Mouse (Mus musculus) monocyte, adult 2 months (primary cell): Measurements from ENCODE around the gene Psmd14.

Source experiments
- DNase-seq, 2 experiments: peaks; one replicate each; pipeline ENCODE4 v3.0.0; 2022; ENCODE audit warnings: low spot score in 2 of 2, low read depth in 1 of 2

The Psmd14 gene

DNA sequence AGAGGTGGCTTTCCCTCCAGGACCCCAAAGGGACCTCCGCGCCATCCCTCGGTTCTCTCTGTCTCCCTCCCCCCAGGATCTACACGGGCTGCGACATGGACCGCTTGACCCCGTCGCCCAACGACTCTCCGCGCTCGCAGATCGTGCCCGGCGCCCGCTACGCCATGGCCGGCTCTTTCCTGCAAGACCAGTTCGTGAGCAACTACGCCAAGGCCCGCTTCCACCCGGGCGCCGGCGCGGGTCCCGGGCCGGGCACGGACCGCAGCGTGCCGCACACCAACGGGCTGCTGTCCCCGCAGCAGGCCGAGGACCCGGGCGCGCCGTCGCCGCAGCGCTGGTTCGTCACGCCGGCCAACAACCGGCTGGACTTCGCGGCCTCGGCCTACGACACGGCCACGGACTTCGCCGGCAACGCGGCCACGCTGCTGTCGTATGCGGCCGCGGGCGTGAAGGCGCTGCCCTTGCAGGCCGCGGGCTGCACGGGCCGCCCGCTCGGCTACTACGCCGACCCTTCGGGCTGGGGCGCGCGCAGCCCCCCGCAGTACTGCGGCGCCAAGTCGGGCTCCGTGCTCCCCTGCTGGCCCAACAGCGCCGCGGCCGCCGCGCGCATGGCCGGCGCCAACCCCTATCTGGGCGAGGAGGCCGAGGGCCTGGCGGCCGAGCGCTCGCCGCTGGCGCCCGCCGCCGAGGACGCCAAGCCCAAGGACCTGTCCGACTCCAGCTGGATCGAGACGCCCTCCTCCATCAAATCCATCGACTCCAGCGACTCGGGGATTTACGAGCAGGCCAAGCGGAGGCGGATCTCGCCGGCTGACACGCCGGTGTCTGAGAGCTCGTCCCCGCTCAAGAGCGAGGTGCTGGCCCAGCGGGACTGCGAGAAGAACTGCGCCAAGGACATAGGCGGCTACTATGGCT is 100.3 kb downstream of the Psmd14 start:
- DNase-seq, result no peak

DNA sequence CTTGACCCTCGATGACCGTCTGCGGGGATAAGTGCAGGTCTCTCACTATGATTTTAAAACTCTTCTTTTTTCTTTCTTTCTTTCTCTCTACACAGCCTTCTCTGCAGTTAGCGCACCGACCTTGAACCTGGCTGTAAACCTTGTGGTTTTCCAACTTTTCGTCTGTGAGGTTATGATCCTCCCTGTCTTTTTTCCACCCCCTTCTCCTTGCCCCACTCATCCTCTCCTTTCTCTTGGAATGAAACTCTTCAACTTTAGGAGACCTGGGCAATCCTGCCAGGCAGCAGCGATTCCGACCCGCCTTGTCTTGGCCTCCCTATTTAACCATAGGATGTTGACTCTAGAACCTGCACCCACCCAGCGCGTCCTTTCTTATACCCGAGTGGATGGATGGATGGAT is 101.0 kb downstream of the Psmd14 start:
- DNase-seq, result no peak

DNA sequence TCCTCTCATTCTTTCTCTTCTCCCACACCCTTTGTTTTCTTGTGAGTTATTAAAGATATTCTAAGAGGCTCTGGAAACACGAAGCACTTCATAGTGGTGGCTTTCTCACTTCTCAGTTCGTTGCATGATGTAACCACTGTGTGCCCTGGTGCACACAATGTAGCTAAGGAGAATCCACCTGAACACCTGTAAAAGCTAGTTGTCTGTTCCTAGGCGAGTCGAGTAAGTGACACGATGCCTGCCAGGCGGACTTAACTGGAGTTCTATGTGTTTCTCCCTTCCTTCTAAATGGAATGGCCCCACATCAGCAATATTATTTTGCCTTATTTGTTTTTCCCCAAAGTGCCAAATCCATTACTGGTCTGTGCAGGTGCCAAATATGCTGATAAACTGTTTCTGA is 101.6 kb downstream of the Psmd14 start:
- no peak for DNase-seq

DNA sequence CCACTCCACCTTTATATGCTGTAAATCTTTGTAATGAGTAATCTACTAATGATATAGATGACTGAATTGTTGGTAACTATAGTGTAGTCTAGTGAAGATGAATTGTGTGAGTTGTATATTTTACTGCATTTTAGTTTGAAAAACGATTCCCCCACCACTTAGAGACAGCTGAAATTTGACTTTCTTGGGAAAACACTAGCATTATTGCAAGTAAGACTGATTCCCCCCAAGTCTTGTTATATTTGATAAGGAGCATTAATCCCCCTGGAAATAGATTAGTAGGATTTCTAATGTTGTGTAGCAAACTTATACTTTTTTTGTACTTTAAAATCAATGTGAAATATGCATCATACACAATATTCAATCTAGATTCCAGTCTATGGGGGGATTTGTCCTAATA is 102.0 kb downstream of the Psmd14 start:
- no peak for DNase-seq

DNA sequence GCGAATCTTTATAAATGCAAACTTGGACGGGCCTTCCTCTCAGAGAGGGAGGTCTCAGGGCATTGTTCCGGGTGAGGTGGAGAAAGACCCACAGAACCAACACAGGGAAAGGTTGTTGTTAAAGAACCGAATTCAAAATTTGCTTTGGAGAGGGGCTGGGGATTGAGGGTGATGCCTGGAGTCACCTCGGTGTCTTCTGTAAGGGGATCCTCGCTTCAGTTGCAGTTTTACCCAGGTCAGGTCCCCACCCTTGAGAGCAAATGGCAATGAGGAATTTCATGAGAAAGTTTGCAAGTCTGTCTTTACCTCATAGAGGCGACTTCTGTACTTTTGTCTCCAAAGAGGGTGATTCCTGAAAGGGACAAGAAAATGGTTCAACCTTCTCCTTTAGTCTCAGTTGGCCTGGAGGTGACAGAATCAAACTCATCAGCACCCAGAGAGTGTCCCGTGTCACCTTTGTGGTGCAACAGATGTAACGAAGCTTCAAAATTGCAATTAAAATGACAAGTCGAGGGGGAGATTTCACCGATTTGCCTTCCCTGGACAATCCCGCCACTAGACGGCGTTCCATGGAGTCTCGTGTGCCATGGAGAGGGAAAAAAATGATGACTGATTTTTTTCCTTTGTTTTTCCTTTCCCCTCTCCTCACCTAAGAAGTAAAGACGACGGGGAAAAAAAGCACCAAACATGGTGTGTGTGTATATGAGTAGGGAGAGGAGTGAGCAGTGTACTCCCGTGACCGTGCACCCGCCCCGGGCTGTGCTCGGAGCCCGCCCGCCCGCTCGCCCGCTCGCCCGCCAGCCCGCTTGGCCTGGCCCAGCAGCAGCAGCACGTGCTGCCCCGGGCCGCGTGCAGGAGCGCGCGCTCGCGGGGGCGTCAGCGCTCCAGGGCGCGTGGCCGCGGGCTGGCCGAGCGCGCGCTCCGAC is 103.3 kb downstream of the Psmd14 start:
- no peak for DNase-seq

DNA sequence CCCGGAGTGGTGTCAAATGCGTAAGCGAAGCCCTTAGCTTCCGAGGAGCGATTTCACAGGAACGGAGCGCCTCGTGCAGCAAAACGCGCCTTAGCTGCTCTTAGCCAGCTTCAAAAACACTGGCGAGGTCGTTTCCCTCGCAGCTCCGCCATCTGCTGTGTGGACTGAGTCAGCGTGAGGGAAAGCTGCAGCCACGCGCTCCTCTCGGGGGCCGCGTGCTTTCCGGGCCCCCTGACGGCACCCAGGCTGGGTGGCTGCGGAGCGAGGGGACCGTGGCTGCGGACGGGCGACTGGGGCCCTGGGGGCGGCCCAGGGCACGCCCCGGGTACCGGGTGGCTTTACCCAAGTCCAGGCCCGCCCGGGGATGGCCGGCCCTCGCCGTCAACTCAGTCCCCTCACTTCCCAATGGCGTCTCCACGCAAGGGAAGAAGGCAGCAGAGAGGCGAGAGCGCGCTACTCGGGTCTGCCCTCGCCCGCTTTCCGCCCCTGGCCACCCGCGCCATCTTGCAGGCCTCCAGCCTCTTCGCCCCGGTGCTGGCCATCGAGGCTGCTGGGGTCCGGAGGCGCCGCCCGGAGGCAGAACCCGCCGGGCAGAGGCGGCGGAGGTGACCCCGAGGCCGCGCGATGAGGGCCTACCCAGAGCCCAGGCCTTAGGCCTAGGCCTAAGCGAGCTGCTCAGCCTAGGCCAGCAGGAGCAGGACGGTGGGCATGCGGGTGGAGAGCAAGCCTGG is 104.3 kb downstream of the Psmd14 start:
- no peak for DNase-seq

DNA sequence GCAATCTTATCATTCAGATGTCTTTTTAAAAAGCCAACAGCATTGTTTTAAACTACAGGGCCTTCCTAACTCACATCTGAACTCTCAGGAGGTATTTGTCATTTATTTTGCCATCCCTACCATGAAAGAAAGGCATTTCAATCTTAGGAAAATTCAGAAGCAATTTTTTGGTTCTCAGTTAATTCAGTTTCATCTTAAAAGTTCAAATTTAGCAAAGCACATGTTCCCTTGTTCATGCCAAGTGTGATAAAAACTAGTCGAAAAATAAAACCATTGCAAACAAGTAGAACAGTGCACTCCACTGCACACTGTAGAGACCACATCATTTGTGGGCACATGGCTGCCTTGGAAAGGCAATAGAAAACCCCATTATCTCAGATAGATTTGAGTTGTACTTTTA is 106.7 kb downstream of the Psmd14 start:
- no peak for DNase-seq

DNA sequence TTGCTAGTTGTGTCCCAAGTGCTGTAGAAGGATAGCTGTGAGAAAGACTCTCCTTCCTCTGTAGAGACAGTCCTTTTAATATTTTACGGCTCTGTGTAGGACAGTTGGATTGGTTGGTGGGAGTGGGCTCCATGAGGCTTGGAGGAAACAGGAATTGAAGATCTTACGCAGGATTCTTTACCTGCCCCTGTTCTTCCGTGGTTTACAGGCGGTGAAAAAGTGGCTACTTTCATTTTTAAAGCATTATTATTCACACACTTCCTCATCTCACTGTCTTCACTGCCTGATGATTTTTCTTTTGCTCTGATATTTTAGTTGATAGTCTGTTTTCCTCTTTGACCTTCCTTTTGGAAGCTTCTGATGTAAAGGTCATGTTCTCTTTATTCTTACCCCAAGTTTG is 108.7 kb downstream of the Psmd14 start:
- no peak for DNase-seq

DNA sequence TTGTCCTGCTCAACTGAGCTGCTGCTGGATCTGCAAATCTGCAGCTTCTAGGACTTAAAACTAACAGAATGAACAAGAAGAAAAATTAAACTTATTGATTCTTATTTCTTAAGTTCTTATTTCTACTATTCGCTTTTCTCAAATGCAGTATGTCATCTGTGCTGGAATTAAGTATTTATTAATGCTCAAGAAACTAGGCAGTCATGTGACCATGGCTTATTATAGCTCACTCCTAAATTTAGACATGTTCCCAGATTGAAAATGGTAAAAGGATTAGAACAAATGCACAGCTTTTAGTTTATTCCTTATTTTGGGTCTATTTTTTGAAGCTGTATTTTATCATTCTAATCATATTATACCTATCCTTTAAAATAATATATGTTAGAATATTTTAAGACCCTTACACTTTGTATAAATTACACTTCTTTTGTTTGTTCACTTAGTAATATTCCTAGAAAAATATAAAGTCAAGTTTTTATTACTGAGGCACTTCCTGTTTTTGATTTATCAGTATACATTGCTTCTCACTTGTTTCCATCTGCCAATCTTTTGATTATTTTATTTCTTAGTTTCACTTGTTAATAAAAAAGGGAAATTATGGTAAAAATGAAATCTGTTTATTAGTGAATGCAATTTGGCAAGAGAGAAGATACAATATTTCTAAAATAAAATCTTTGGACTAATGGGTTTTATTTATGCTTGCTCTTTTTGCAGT is 112.1 kb downstream of the Psmd14 start:
- DNase-seq, result no peak

DNA sequence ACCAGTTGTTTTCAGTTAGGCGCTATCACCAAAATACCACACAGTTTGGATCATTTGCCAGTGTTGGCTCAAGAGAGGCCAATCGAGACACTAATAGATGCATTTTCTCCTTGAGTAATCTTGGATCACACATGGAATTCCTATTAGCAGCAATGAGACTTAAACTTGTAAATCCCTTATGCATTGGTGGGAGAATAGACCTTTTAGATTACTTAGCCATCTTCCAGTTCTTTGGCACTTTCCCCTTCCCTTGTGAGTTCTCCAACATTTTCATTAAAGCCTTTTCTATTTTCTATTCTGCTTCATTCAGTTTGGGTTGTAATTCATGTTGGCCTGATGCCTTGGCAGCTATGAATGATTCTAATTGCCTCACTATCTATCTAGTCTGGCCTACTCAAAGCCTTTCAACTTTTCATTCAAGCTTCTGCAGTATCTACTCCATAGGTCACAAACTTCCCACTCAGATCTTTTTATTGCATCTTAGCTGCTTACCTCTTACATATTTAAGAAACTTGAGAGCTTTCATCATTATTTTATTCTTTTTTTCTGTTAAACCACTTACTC is 125.8 kb downstream of the Psmd14 start:
- DNase-seq, result no peak
